Mouse (Mus musculus) embryonic fibroblast, embryonic 13.5 days (primary cell): ENCODE measurements around the gene Btg2.

Experiments
- CTCF ChIP-seq: IDR thresholded peaks from 2 replicates; pipeline ENCODE4 v1.5.1; 2011; ENCODE audit warnings: mild to moderate bottlenecking, control low read depth, low read length, moderate library complexity, borderline replicate concordance; ENCODE audit not compliant: insufficient read depth
- POLR2A ChIP-seq: IDR thresholded peaks from 2 replicates; pipeline ENCODE4 v1.6.1; 2011; ENCODE audit warnings: low read depth, mild to moderate bottlenecking, control low read depth, low read length, moderate library complexity

- TF ChIP-seq CTCF (no peak), POLR2A (peak; percentile 18; the same call in 1 of the 2 replicates)
Measured at GRCm38 (mm10) chr1:134093771-134094526, 15.0 kb upstream of the Btg2 start.
